Mouse (Mus musculus) liver, adult 2 months (tissue): ENCODE data around the gene Ms4a10.

Source experiments
- CTCF ChIP-seq: fragments of 200-500 bp; IDR thresholded peaks from 2 replicates; pipeline ENCODE4 v1.5.1; 2011; ENCODE audit warnings: low read depth, low read length, control low read depth
- POLR2A ChIP-seq: fragments of 200-500 bp; IDR thresholded peaks from 2 replicates; pipeline ENCODE4 v1.6.1; 2011; ENCODE audit warnings: low read length, control low read depth; ENCODE audit not compliant: insufficient read depth; ENCODE audit errors: extremely low read depth

DNA sequence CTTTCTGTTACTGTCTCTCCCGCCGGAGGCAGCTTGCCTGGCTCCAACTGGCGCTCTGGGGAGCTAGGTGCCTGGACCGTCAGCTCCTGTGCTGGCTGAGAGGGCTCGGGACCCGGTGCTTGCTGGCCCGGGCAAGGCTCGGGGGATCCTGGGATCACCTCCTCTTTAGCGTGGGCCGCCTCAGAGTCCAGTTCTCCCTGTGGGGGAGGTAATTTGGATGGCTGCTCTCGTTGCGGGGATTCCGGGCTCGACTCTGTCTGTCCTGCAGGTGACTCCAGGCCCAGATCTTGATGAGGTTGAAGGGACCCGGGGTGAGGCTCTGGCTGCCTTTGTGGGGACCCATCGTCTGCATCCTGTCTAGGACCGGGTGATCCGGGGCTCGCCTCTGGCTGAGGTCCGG, 26.1 kb downstream of the Ms4a10 start:
- TF ChIP-seq POLR2A (no peak), CTCF (no peak)
